ENCODE assay signal across 8 mouse cellular contexts in the genomic region with DNA sequence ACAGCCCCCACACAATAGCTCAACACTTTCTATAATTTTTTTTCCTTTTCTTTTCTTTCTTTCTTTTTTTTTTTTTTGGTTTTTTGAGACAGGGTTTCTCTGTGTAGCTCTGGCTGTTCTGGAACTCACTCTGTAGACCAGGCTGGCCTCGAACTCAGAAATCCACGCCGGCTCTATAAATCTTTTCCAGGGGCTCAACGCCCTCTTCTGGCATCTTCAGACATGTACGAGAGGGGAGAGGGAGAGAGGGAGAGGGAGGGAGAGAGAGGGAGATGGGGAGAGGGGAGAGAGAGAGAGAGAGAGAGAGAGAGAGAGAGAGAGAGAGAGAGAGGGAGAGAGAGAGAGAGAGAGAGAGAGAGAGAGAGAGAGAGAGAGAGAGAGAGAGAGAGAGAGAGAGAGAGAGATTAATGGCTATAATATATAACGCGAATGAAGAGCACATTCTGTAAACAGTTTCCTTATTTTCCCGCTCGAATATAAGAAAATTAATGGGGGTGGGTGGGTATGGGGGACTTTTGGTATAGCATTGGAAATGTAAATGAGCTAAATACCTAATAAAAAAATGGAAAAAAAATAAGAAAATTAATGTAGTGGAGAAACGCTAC. TPM values are rescaled to one million over a fixed set of nuclear protein-coding genes. Genes with fewer than 3 reads are reported as not detected.
DNase-seq lines count a peak whose midpoint lies in the region; ATAC-seq and TF ChIP-seq lines count a peak whose summit lies in the region.
"Not testable (repeated sequence)": the region's sequence is repeated elsewhere in the genome, so short reads cannot be mapped to it uniquely, and the experiment has no call there.

No protein-coding gene starts in this region.

- H3K27me3 ChIP-seq in forebrain, embryonic 12.5 days; hindbrain, embryonic 11.5 days (ENCODE audit: control insufficient read depth, insufficient read depth, low read length); lung, embryonic 16.5 days (ENCODE audit: control insufficient read depth, insufficient read depth, low read depth, low read length); neural tube, embryonic 13.5 days: not testable (repeated sequence)

- DNase-seq in MEL-GATA-1-ER (ENCODE audit: extremely low read depth, low read depth): peak; percentile 32
- DNase-seq in cerebellum, postnatal 10 days: peak; percentile 65 to 67
- DNase-seq in hindbrain, embryonic 11.5 days (ENCODE audit: low spot score): peak; percentile 48
- DNase-seq in layer of hippocampus, adult 2 months (ENCODE audit: low spot score in 2 of 2): not testable (repeated sequence)
- peak; percentile 11 for DNase-seq in thymus, postnatal 25 days

- not testable (repeated sequence) for H3K9me3 ChIP-seq in forebrain, embryonic 12.5 days; hindbrain, embryonic 11.5 days (ENCODE audit: control insufficient read depth, low read length); lung, embryonic 16.5 days (ENCODE audit: control insufficient read depth, low read length); neural tube, embryonic 13.5 days

- H3K4me1 ChIP-seq in forebrain, embryonic 12.5 days; hindbrain, embryonic 11.5 days (replicated peaks; ENCODE audit: control insufficient read depth, insufficient read depth, low read length); lung, embryonic 16.5 days (replicated peaks; ENCODE audit: control insufficient read depth, insufficient read depth, low read length): not testable (repeated sequence)
- peaks cover 11% of the 10 kb centered on the region for H3K4me1 ChIP-seq in neural tube, embryonic 13.5 days (replicated peaks)

- ATAC-seq in forebrain, embryonic 12.5 days (ENCODE audit: low FRiP score): peak; percentile 27; the same call in 1 of the 2 replicates
- ATAC-seq in hindbrain, embryonic 11.5 days (ENCODE audit: low FRiP score): 0 out of 2 replicates have a peak, but pooled peaks have one; percentile 8
- not testable (repeated sequence) for ATAC-seq in lung, embryonic 16.5 days (ENCODE audit: low read depth)
- ATAC-seq in neural tube, embryonic 13.5 days (ENCODE audit: low read depth): peak; percentile 54; the same call in 1 of the 2 replicates

- H3K9ac ChIP-seq in forebrain, embryonic 12.5 days: peak overlapping the region; percentile 79; the same call in 1 of the 2 replicates
- H3K9ac ChIP-seq in hindbrain, embryonic 11.5 days (ENCODE audit: low read depth, low read length): peak overlapping the region; percentile 88; the same call in 1 of the 2 replicates
- H3K9ac ChIP-seq in lung, embryonic 16.5 days (ENCODE audit: low read length): 0 out of 2 replicates have a peak overlapping the region, but pooled peaks have one; percentile 83
- H3K9ac ChIP-seq in neural tube, embryonic 13.5 days: peak overlapping the region; percentile 75; the same call in 1 of the 2 replicates

- 8% methylated on average over 10 of the region's 10 CpGs for WGBS in forebrain, embryonic 12.5 days
- WGBS in hindbrain, embryonic 11.5 days: 15% methylated on average over 10 of the region's 10 CpGs
- 9% methylated on average over 10 of the region's 10 CpGs for WGBS in lung, embryonic 16.5 days
- WGBS in neural tube, embryonic 13.5 days: 7% methylated on average over 10 of the region's 10 CpGs

- H3K4me3 ChIP-seq in forebrain, embryonic 12.5 days (replicated peaks): peak overlapping the region; percentile 86
- peak overlapping the region; percentile 86 for H3K4me3 ChIP-seq in hindbrain, embryonic 11.5 days (ENCODE audit: low read depth, low read length)
- H3K4me3 ChIP-seq in layer of hippocampus, adult 2 months: peak overlapping the region; percentile 94
- peak overlapping the region; percentile 86 for H3K4me3 ChIP-seq in lung, embryonic 16.5 days (ENCODE audit: low read length)
- H3K4me3 ChIP-seq in neural tube, embryonic 13.5 days: peak overlapping the region; percentile 87

- 0 out of 2 replicates have a peak overlapping the region, but pooled peaks have one; percentile 80 for H3K27ac ChIP-seq in forebrain, embryonic 12.5 days
- not testable (repeated sequence) for H3K27ac ChIP-seq in hindbrain, embryonic 11.5 days (ENCODE audit: low read depth, low read length)
- H3K27ac ChIP-seq in layer of hippocampus, adult 2 months: peak overlapping the region; percentile 91
- peak overlapping the region; percentile 31; the same call in 1 of the 2 replicates for H3K27ac ChIP-seq in lung, embryonic 16.5 days (ENCODE audit: low read length)
- H3K27ac ChIP-seq in neural tube, embryonic 13.5 days (replicated peaks): peak overlapping the region; percentile 81

- peak overlapping the region; percentile 76 for H3K4me2 ChIP-seq in forebrain, embryonic 12.5 days
- peak overlapping the region; percentile 83 for H3K4me2 ChIP-seq in hindbrain, embryonic 11.5 days (replicated peaks; ENCODE audit: low read depth, low read length)
- peak overlapping the region; percentile 82 for H3K4me2 ChIP-seq in lung, embryonic 16.5 days (ENCODE audit: low read depth, low read length)
- peak overlapping the region; percentile 79 for H3K4me2 ChIP-seq in neural tube, embryonic 13.5 days

- H3K36me3 ChIP-seq in forebrain, embryonic 12.5 days (replicated peaks); hindbrain, embryonic 11.5 days (ENCODE audit: control insufficient read depth, insufficient read depth, low read length); lung, embryonic 16.5 days (ENCODE audit: control insufficient read depth, insufficient read depth, low read length); neural tube, embryonic 13.5 days: not testable (repeated sequence)

- not testable (repeated sequence) for TF ChIP-seq CTCF in layer of hippocampus, adult 2 months (conservative IDR thresholded peaks at IDR 0.05)

RNA-seq across cellular contexts. Expression of gene Exd2, which starts 0.5 kb away (rescaled TPM):
- polyA plus RNA-seq in forebrain, embryonic 12.5 days (2016; fragmentation: Nextera tagmentation; extraction: Ambion mirVana): 52.7 and 54.1 TPM in 2 replicates
- polyA plus RNA-seq in hindbrain, embryonic 11.5 days (2014; fragmentation: Nextera tagmentation; extraction: Ambion mirVana): 41.3 and 46.3 TPM in 2 replicates
- 100 to 1,000 TPM; 105 to 122 TPM for total RNA-seq in layer of hippocampus, adult 2 months (2021)
- 29.6 and 30.7 TPM in 2 replicates for polyA plus RNA-seq in lung, embryonic 16.5 days (2015; fragmentation: Nextera tagmentation; extraction: Ambion mirVana)
- 47.7 and 51.4 TPM in 2 replicates for polyA plus RNA-seq in neural tube, embryonic 13.5 days (2015; fragmentation: Nextera tagmentation; extraction: Ambion mirVana)

RNA-seq across cellular contexts. Expression of gene Dcaf5, which starts 26.0 kb away (rescaled TPM):
- polyA plus RNA-seq in forebrain, embryonic 12.5 days (2016; fragmentation: Nextera tagmentation; extraction: Ambion mirVana): 21.9 and 25.2 TPM in 2 replicates
- polyA plus RNA-seq in hindbrain, embryonic 11.5 days (2014; fragmentation: Nextera tagmentation; extraction: Ambion mirVana): 14.5 and 15.1 TPM in 2 replicates
- total RNA-seq in layer of hippocampus, adult 2 months (2021): 10 to 100 TPM; 74.7 to 75.4 TPM
- 9.8 and 11.6 TPM in 2 replicates for polyA plus RNA-seq in lung, embryonic 16.5 days (2015; fragmentation: Nextera tagmentation; extraction: Ambion mirVana)
- polyA plus RNA-seq in neural tube, embryonic 13.5 days (2015; fragmentation: Nextera tagmentation; extraction: Ambion mirVana): 22.8 and 24.2 TPM in 2 replicates

RNA-seq across cellular contexts. Expression of gene Galnt16, which starts 55.7 kb away (rescaled TPM):
- polyA plus RNA-seq in forebrain, embryonic 12.5 days (2016; fragmentation: Nextera tagmentation; extraction: Ambion mirVana): 29.4 and 31.6 TPM in 2 replicates
- polyA plus RNA-seq in hindbrain, embryonic 11.5 days (2014; fragmentation: Nextera tagmentation; extraction: Ambion mirVana): 8.6 and 9.1 TPM in 2 replicates
- total RNA-seq in layer of hippocampus, adult 2 months (2021): 100 to 1,000 TPM; 166 to 181 TPM
- 13.0 and 13.4 TPM in 2 replicates for polyA plus RNA-seq in lung, embryonic 16.5 days (2015; fragmentation: Nextera tagmentation; extraction: Ambion mirVana)
- 27.9 and 28.9 TPM in 2 replicates for polyA plus RNA-seq in neural tube, embryonic 13.5 days (2015; fragmentation: Nextera tagmentation; extraction: Ambion mirVana)
